Mouse (Mus musculus): ENCODE measurements at regions not wholly inside any gene's neighbourhood (a gene's known extent, or its start where the extent isn't known, plus 50 kb on each side); places are given as distances from the start of the nearest gene placed in this dataset.

GRCm38 (mm10) chr1:35715931-35716330 is 352.3 kb upstream of the Hs6st1 start:
- DNase-seq (ENCODE audit: low spot score in 2 of 2) = no peak

- no peak for DNase-seq (ENCODE audit: low spot score in 2 of 2)
These were observed 351.0 kb upstream of the Hs6st1 start for GRCm38 (mm10) chr1:35717166-35717565.

- DNase-seq (ENCODE audit: low spot score in 2 of 2) = no peak
These were observed 350.5 kb upstream of the Hs6st1 start for GRCm38 (mm10) chr1:35717659-35718058.

- no peak for DNase-seq (ENCODE audit: low spot score in 2 of 2)
These were observed 348.1 kb upstream of the Hs6st1 start for GRCm38 (mm10) chr1:35720063-35720462.

- no peak for DNase-seq (ENCODE audit: low spot score in 2 of 2)
These were observed 343.8 kb upstream of the Hs6st1 start for GRCm38 (mm10) chr1:35724366-35724900.

- DNase-seq (ENCODE audit: low spot score in 2 of 2) = peak; percentile 24 to 58
These were observed 341.6 kb upstream of the Hs6st1 start for GRCm38 (mm10) chr1:35726596-35726995.

GRCm38 (mm10) chr1:35727310-35727990 is 340.8 kb upstream of the Hs6st1 start:
- no peak for DNase-seq (ENCODE audit: low spot score in 2 of 2)

- DNase-seq (ENCODE audit: low spot score in 2 of 2) = no peak
These were observed 338.4 kb upstream of the Hs6st1 start for GRCm38 (mm10) chr1:35729785-35730295.

GRCm38 (mm10) chr1:35730309-35730708 is 337.9 kb upstream of the Hs6st1 start:
- DNase-seq (ENCODE audit: low spot score in 2 of 2) = no peak

GRCm38 (mm10) chr1:35736247-35736646 is 332.0 kb upstream of the Hs6st1 start:
- DNase-seq (ENCODE audit: low spot score in 2 of 2) = no peak

- DNase-seq (ENCODE audit: low spot score in 2 of 2) = peak in 1 of 2 experiments; percentile 20
These were observed 318.6 kb upstream of the Hs6st1 start for GRCm38 (mm10) chr1:35749603-35750002.

- no peak for DNase-seq (ENCODE audit: low spot score in 2 of 2)
These were observed 318.1 kb upstream of the Hs6st1 start for GRCm38 (mm10) chr1:35750092-35750521.

- DNase-seq (ENCODE audit: low spot score in 2 of 2) = no peak
These were observed 315.6 kb upstream of the Hs6st1 start for GRCm38 (mm10) chr1:35752636-35753035.

- no peak for DNase-seq (ENCODE audit: low spot score in 2 of 2)
These were observed 314.0 kb upstream of the Hs6st1 start for GRCm38 (mm10) chr1:35754170-35754569.

- DNase-seq (ENCODE audit: low spot score in 2 of 2) = peak; percentile 66 to 87
These were observed 309.2 kb upstream of the Hs6st1 start for GRCm38 (mm10) chr1:35759010-35759409.

GRCm38 (mm10) chr1:35759600-35759999 is 308.6 kb upstream of the Hs6st1 start:
- peak in 1 of 2 experiments; percentile 81 for DNase-seq (ENCODE audit: low spot score in 2 of 2)

- DNase-seq (ENCODE audit: low spot score in 2 of 2) = no peak
These were observed 305.1 kb upstream of the Hs6st1 start for GRCm38 (mm10) chr1:35763051-35763450.

GRCm38 (mm10) chr1:35763456-35763855 is 304.7 kb upstream of the Hs6st1 start:
- DNase-seq (ENCODE audit: low spot score in 2 of 2) = no peak

- DNase-seq (ENCODE audit: low spot score in 2 of 2) = no peak
These were observed 304.1 kb upstream of the Hs6st1 start for GRCm38 (mm10) chr1:35764068-35764467.

GRCm38 (mm10) chr1:35765692-35766091 is 302.5 kb upstream of the Hs6st1 start:
- no peak for DNase-seq (ENCODE audit: low spot score in 2 of 2)

GRCm38 (mm10) chr1:35766271-35766670 is 301.9 kb upstream of the Hs6st1 start:
- no peak for DNase-seq (ENCODE audit: low spot score in 2 of 2)

- DNase-seq (ENCODE audit: low spot score in 2 of 2) = peak in 1 of 2 experiments; percentile 68
These were observed 295.6 kb upstream of the Hs6st1 start for GRCm38 (mm10) chr1:35772567-35772966.

- DNase-seq (ENCODE audit: low spot score in 2 of 2) = no peak
These were observed 293.6 kb upstream of the Hs6st1 start for GRCm38 (mm10) chr1:35774566-35774965.

Data from left cerebral cortex, adult 8-10 months (tissue).